8 mouse cellular contexts compared by ENCODE assay signal in genomic region chr5:115193226-115193625, GRCm38 (mm10). TPM values are rescaled to one million over a fixed set of nuclear protein-coding genes. Genes with fewer than 3 reads are reported as not detected.
A peak's percentile ranks its signal among the peaks of the same experiment; 100 is the strongest.
DNase-seq lines count a peak whose midpoint lies in the region; ATAC-seq lines count a peak whose summit lies in the region.

No protein-coding gene starts in this region.

- no peak for ATAC-seq in heart, embryonic 13.5 days (ENCODE audit: extremely low read depth, insufficient number of reproducible peaks, low FRiP score, low TSS enrichment)
- ATAC-seq in kidney, embryonic 15.5 days (replicated peaks; ENCODE audit: low FRiP score): peak; percentile 38

- H3K27ac ChIP-seq in heart, embryonic 13.5 days (replicated peaks): no peak overlapping the region
- H3K27ac ChIP-seq in kidney, embryonic 15.5 days: no peak overlapping the region

- H3K27me3 ChIP-seq in heart, embryonic 13.5 days (replicated peaks): peaks cover 82% of the 10 kb centered on the region
- H3K27me3 ChIP-seq in kidney, embryonic 15.5 days: peaks cover 70% of the 10 kb centered on the region

- H3K9me3 ChIP-seq in heart, embryonic 13.5 days: peaks cover 4% of the 10 kb centered on the region; the same call in 1 of the 2 replicates
- no peaks in the 10 kb centered on the region for H3K9me3 ChIP-seq in kidney, embryonic 15.5 days (replicated peaks)

- peak overlapping the region; percentile 71 for H3K9ac ChIP-seq in heart, embryonic 13.5 days
- peak overlapping the region; percentile 48; the same call in 1 of the 2 replicates for H3K9ac ChIP-seq in kidney, embryonic 15.5 days

- H3K4me1 ChIP-seq in heart, embryonic 13.5 days: peaks cover 23% of the 10 kb centered on the region
- H3K4me1 ChIP-seq in kidney, embryonic 15.5 days: peaks cover 31% of the 10 kb centered on the region

- H3K36me3 ChIP-seq in heart, embryonic 13.5 days: no peaks in the 10 kb centered on the region
- H3K36me3 ChIP-seq in kidney, embryonic 15.5 days: no peaks in the 10 kb centered on the region

- under 1% methylated on average over 34 of the region's 34 CpGs for WGBS in heart, embryonic 13.5 days
- under 1% methylated on average over 33 of the region's 34 CpGs for WGBS in kidney, embryonic 15.5 days

- peak overlapping the region; percentile 99 for H3K4me2 ChIP-seq in heart, embryonic 13.5 days
- peak overlapping the region; percentile 100 for H3K4me2 ChIP-seq in kidney, embryonic 15.5 days

- DNase-seq in A20 (ENCODE audit: low read depth, low spot score) (peak; percentile 53), R1 (ENCODE audit: low read depth, low spot score) (peak; percentile 80)
- DNase-seq in embryo, embryonic 11 days: peak; percentile 57
- peak; percentile 67 for DNase-seq in lung, postnatal 10 days
- DNase-seq in ovary, postnatal 36 days (ENCODE audit: low spot score): peak; percentile 76
- DNase-seq in urinary bladder, postnatal 36 days (ENCODE audit: low spot score in 2 of 2): peak; percentile 60 to 63

- H3K4me3 ChIP-seq in heart, embryonic 13.5 days: peak overlapping the region; percentile 62
- peak overlapping the region; percentile 62 for H3K4me3 ChIP-seq in kidney, embryonic 15.5 days (replicated peaks)

RNA-seq across cellular contexts. Expression of gene Cabp1, which starts 1.0 kb away (rescaled TPM):
- polyA plus RNA-seq in heart, embryonic 13.5 days (2015; fragmentation: Nextera tagmentation; extraction: Ambion mirVana): 0.53 and 0.60 TPM in 2 replicates
- 1.7 TPM in 2 replicates for polyA plus RNA-seq in kidney, embryonic 15.5 days (2015; fragmentation: Nextera tagmentation; extraction: Ambion mirVana)

RNA-seq across cellular contexts. Expression of gene Mlec, which starts 35.2 kb away (rescaled TPM):
- 65.8 and 71.6 TPM in 2 replicates for polyA plus RNA-seq in heart, embryonic 13.5 days (2015; fragmentation: Nextera tagmentation; extraction: Ambion mirVana)
- polyA plus RNA-seq in kidney, embryonic 15.5 days (2015; fragmentation: Nextera tagmentation; extraction: Ambion mirVana): 84.7 and 97.3 TPM in 2 replicates

RNA-seq across cellular contexts. Expression of gene Pop5, which starts 42.4 kb away (rescaled TPM):
- polyA plus RNA-seq in heart, embryonic 13.5 days (2015; fragmentation: Nextera tagmentation; extraction: Ambion mirVana): 63.6 and 73.0 TPM in 2 replicates
- 114 and 123 TPM in 2 replicates for polyA plus RNA-seq in kidney, embryonic 15.5 days (2015; fragmentation: Nextera tagmentation; extraction: Ambion mirVana)

RNA-seq across cellular contexts. Expression of gene Unc119b, which starts 58.5 kb away (rescaled TPM):
- polyA plus RNA-seq in heart, embryonic 13.5 days (2015; fragmentation: Nextera tagmentation; extraction: Ambion mirVana): 17.3 and 18.5 TPM in 2 replicates
- polyA plus RNA-seq in kidney, embryonic 15.5 days (2015; fragmentation: Nextera tagmentation; extraction: Ambion mirVana): 43.7 and 48.1 TPM in 2 replicates
